Mouse (Mus musculus): ENCODE data around the gene Itga9. TPM values are rescaled to one million over a fixed set of nuclear protein-coding genes. Genes with fewer than 3 reads are reported as not detected.

Itga9 gene
- polyA plus RNA-seq, 1 experiment from 2014 or later: 27.9 TPM

DNA sequence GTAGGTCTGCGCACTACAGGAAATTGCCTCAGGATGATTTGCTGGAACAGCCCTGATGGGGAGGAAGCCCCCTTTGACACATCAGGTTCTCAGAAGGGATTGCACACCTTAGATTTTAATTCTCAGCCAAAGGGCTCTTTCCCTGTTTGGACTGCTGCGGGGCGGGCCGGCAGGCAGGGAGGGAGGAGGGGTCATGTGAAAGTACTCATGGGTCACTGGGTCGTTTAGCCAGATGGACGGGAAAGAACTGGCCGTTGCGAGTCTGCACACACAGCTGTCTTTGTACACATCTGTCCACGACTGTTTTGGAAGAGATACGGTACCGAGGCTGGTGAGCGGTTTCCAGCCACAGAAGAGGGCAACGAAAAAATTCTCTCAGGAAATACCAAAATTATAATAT lies 332.9 kb downstream of the Itga9 start:
- in situ Hi-C loops (cut with MboI; ENCODE audit: low pct_unique_long_range_greater_than_20kb): no loop called here
- CTCF ChIA-PET: interaction anchor here (1.4 kb wide), 1 partner anchor 11 kb away, joined by 3 read pairs; no protein-coding TSS in a partner anchor
- no peak for ATAC-seq
- H3K27me3 ChIP-seq: no peaks in the 10 kb centered on the region
- POLR2A ChIA-PET: no interaction called here
- no peak for DNase-seq (ENCODE audit: low read depth, low spot score)
- TF ChIP-seq CTCF (IDR thresholded peaks at IDR 0.05): no peak

- POLR2A ChIA-PET: no interaction called here
- DNase-seq (ENCODE audit: low read depth, low spot score) (no peak), ATAC-seq (no peak)
- no peaks in the 10 kb centered on the region for H3K27me3 ChIP-seq
- no peak for TF ChIP-seq CTCF (IDR thresholded peaks at IDR 0.05)
- in situ Hi-C loops (cut with MboI; ENCODE audit: low pct_unique_long_range_greater_than_20kb): no loop called here
- CTCF ChIA-PET: no interaction called here
Observed at GRCm38 (mm10) chr9:118939831-118940230, 333.3 kb downstream of the Itga9 start.

DNA sequence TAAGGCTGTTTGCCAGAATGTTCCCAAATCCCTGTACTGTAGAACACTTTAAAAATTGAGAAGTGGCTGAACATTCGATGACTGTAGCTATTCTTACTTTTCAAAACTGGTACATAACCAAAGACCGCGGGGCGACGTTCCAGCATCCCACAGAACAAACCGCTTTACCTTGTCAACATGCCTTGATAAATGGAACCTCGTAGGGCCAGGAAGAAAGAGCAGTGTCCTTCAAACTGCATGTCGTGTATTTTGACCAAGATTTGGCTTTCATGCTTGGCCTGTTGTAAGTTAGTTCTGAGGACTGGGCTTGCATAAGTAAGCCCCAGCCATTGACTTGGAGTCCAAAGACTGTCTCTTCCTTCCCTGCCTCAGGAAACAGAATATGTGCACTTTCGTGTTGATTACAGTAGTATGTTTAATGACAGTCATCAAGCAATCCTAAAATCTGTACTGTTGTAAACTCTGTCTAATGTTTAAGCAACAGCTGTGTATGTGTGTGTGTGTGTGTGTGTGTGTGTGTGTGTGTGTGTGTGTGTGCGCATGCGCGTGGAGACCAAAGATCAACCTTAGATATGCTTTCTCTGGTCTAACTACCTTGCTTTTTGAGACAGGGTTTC lies 334.2 kb downstream of the Itga9 start:
- ChIA-PET CTCF (no interaction called here), POLR2A (no interaction called here)
- in situ Hi-C loops (cut with MboI; ENCODE audit: low pct_unique_long_range_greater_than_20kb): no loop called here
- H3K27me3 ChIP-seq: no peaks in the 10 kb centered on the region
- ATAC-seq (no peak), DNase-seq (ENCODE audit: low read depth, low spot score) (no peak)
- no peak for TF ChIP-seq CTCF (IDR thresholded peaks at IDR 0.05)

GRCm38 (mm10) chr9:118942030-118942429 lies 335.5 kb downstream of the Itga9 start:
- no peak for DNase-seq (ENCODE audit: low read depth, low spot score)
- TF ChIP-seq CTCF (IDR thresholded peaks at IDR 0.05): no peak
- no peaks in the 10 kb centered on the region for H3K27me3 ChIP-seq
- in situ Hi-C loops (cut with MboI; ENCODE audit: low pct_unique_long_range_greater_than_20kb): no loop called here
- CTCF ChIA-PET: no interaction called here
- POLR2A ChIA-PET: no interaction called here
- ATAC-seq: no peak

DNA sequence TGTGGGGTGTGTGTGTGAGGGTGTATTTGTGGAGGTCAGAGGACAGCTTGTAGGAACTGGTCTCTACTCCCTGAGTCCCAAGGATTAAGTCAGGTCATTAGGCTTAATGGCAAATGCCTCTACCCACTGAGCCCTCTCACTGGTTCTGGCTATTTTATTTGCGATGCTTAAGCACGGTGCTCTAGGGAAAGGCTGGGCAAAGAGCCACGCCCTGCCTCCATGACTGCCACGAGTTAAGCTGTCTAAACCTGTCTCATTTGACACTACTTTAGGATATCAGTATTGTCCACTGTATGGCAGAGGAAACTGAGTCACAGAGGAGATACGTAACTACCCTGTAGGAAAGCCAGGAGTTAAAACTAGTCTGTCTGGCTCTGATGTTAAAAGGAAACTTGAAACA lies 337.5 kb downstream of the Itga9 start:
- ATAC-seq (no peak), DNase-seq (ENCODE audit: low read depth, low spot score) (no peak)
- no peak for TF ChIP-seq CTCF (IDR thresholded peaks at IDR 0.05)
- in situ Hi-C loops (cut with MboI; ENCODE audit: low pct_unique_long_range_greater_than_20kb): no loop called here
- no peaks in the 10 kb centered on the region for H3K27me3 ChIP-seq
- ChIA-PET CTCF (interaction anchor here (1.1 kb wide), 1 partner anchor 17 kb away, joined by 3 read pairs; no protein-coding TSS in a partner anchor), POLR2A (no interaction called here)

- H3K27me3 ChIP-seq: no peaks in the 10 kb centered on the region
- POLR2A ChIA-PET: no interaction called here
- CTCF ChIA-PET: interaction anchor here (1.1 kb wide), 1 partner anchor 17 kb away, joined by 3 read pairs; no protein-coding TSS in a partner anchor
- DNase-seq (ENCODE audit: low read depth, low spot score) (no peak), ATAC-seq (no peak)
- in situ Hi-C loops (cut with MboI; ENCODE audit: low pct_unique_long_range_greater_than_20kb): no loop called here
- no peak for TF ChIP-seq CTCF (IDR thresholded peaks at IDR 0.05)
Observed at GRCm38 (mm10) chr9:118944388-118944787, 337.9 kb downstream of the Itga9 start.

GRCm38 (mm10) chr9:118948486-118948885 lies 342.0 kb downstream of the Itga9 start:
- ChIA-PET POLR2A (no interaction called here), CTCF (interaction anchor here (1.1 kb wide), 1 partner anchor 78 kb away, joined by 3 read pairs; no protein-coding TSS in a partner anchor)
- ATAC-seq: no peak
- H3K27me3 ChIP-seq: no peaks in the 10 kb centered on the region
- no peak for TF ChIP-seq CTCF (IDR thresholded peaks at IDR 0.05)
- in situ Hi-C loops (cut with MboI; ENCODE audit: low pct_unique_long_range_greater_than_20kb): no loop called here
- DNase-seq (ENCODE audit: low read depth, low spot score): no peak

DNA sequence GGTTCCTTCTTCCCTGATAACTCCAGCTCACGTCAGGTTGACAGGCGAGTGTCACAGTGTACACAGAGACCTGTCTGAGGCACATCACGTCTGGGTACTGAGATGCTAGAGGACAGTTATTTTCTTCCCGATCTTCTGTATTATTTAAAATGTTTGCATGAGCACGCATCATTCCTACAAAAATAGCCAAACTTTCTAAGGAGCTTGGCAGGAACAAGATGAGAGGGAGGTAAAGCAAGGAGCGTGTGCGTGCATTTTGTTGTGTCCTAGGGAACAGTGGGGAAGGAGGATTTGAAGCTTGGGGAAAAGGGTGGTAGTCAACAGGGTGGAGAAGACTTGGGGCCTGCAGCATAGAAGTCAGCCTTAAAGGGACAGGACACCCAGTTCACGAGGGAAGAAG lies 342.6 kb downstream of the Itga9 start:
- TF ChIP-seq CTCF (IDR thresholded peaks at IDR 0.05): no peak
- DNase-seq (ENCODE audit: low read depth, low spot score): no peak
- CTCF ChIA-PET: interaction anchor here (1.1 kb wide), 1 partner anchor 77 kb away, joined by 3 read pairs; no protein-coding TSS in a partner anchor
- ATAC-seq: no peak
- in situ Hi-C loops (cut with MboI; ENCODE audit: low pct_unique_long_range_greater_than_20kb): no loop called here
- H3K27me3 ChIP-seq: no peaks in the 10 kb centered on the region
- POLR2A ChIA-PET: no interaction called here

- no peak for TF ChIP-seq CTCF (IDR thresholded peaks at IDR 0.05)
- ChIA-PET POLR2A (no interaction called here), CTCF (interaction anchor here (1.1 kb wide), 1 partner anchor 76 kb away, joined by 3 read pairs; no protein-coding TSS in a partner anchor)
- DNase-seq (ENCODE audit: low read depth, low spot score) (no peak), ATAC-seq (no peak)
- H3K27me3 ChIP-seq: no peaks in the 10 kb centered on the region
- in situ Hi-C loops (cut with MboI; ENCODE audit: low pct_unique_long_range_greater_than_20kb): no loop called here
Observed at GRCm38 (mm10) chr9:118949654-118950053, 343.2 kb downstream of the Itga9 start.

GRCm38 (mm10) chr9:118950061-118950460 lies 343.6 kb downstream of the Itga9 start:
- TF ChIP-seq CTCF (IDR thresholded peaks at IDR 0.05): no peak
- DNase-seq (ENCODE audit: low read depth, low spot score) (no peak), ATAC-seq (no peak)
- CTCF ChIA-PET: no interaction called here
- H3K27me3 ChIP-seq: no peaks in the 10 kb centered on the region
- POLR2A ChIA-PET: no interaction called here
- in situ Hi-C loops (cut with MboI; ENCODE audit: low pct_unique_long_range_greater_than_20kb): no loop called here

Other genes starting within 250 kb of the Itga9 start
- 0.59 TPM for gene Eomes, start 128.5 kb upstream of the Itga9 start, polyA plus RNA-seq (2021)
- gene Golga4, start 100.4 kb upstream of the Itga9 start, polyA plus RNA-seq (2021): 96.8 TPM